Mouse (Mus musculus): ENCODE measurements around the gene Cfap54. TPM values are rescaled to one million over a fixed set of nuclear protein-coding genes. Genes with fewer than 3 reads are reported as not detected.

Cfap54 gene
- polyA plus RNA-seq, 1 experiment = not detected

DNA sequence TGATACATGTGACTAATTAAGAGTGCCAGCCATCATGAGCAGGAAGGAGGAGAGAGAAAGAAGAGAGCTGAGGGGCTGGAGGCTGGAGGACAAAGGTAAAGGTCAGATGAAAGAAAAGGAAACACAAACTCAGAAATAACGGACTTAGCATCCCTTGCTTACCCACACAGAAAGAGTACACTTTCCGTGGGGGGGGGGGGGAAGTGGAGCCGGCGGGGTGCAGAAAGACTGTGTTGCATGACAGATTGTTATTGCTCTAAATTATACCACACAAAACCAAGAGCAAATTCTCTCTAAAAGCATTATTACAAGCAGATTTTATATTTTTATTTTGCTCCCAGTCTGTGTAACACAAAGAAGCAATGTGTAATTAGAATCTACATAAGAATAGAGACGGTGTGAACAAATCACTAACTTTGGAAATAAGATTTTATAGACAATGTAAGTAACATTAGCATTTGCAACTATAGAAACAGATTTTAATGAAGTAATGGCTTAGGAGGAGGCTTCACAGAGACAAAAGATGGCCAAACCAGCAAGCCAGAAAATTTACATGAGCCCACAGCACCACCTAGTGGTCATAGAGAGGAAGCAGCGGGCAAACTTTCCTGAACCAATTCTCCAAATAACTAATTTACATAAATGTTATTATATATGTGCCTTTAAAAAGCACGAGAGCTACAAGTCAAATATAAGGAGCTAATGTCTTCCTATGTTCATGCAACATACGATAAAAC lies 67.2 kb downstream of the Cfap54 start:
- Histone ChIP-seq H3K27ac (ENCODE audit: insufficient read depth, low read depth, low read length) (no peak overlapping the region), H3K4me1 (ENCODE audit: control insufficient read depth, insufficient read depth, low read length) (peaks cover 2% of the 10 kb centered on the region; the same call in 1 of the 2 replicates), H3K4me3 (ENCODE audit: insufficient read depth, low read depth, low read length) (no peak overlapping the region)
- 18% methylated on average over 8 of the region's 8 CpGs for WGBS
- TF ChIP-seq POLR2A (IDR thresholded peaks at IDR 0.05; ENCODE audit: insufficient read depth, low read depth, low read length) (no peak), CTCF (IDR thresholded peaks at IDR 0.05; ENCODE audit: insufficient read depth, low read depth, low read length) (no peak)

DNA sequence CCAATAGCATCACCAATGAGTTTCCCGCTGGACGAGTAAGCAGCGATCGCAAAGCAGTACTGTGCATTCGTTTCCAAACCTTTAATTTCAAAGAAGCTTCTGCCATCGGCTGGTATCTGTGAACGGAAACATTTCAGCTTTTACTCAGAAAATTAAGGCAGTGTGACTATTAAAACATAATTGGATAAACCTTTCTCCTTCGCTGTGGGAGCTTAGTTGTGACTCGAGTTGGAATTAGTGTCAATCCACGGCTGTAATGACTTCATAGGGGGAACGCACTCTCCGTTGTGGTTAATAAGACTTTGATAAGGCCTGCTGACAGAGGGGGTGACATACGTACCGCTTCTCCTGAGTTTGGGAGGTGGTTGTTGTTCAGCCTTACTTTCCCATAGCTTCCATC lies 70.3 kb downstream of the Cfap54 start:
- Histone ChIP-seq H3K4me1 (ENCODE audit: control insufficient read depth, insufficient read depth, low read length) (peaks cover 2% of the 10 kb centered on the region; the same call in 1 of the 2 replicates), H3K4me3 (ENCODE audit: insufficient read depth, low read depth, low read length) (no peak overlapping the region), H3K27ac (ENCODE audit: insufficient read depth, low read depth, low read length) (no peak overlapping the region)
- 48% methylated on average over 14 of the region's 14 CpGs for whole genome bisulfite sequencing
- no peak for TF ChIP-seq CTCF (IDR thresholded peaks at IDR 0.05; ENCODE audit: insufficient read depth, low read depth, low read length)
- TF ChIP-seq POLR2A (IDR thresholded peaks at IDR 0.05; ENCODE audit: insufficient read depth, low read depth, low read length) = no peak

DNA sequence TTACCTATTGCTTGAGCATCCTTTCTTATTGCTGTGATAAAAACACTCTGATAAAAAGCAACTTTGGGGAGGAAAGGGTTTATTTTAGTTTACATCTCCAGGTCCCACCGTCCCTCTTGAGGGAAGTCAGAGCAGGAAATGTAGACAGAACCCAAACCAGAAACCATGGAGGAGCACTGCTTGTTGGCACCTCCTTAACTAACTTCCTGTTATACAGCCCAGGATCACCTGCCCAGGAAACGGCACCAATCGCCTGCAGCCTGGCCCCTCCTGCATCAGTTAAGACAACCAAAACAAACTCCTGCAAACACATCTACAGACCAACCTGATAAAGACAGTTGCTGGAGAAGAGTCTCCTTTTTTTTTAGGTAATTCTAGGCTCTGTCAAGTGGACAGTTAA lies 74.4 kb downstream of the Cfap54 start:
- Histone ChIP-seq H3K4me1 (ENCODE audit: control insufficient read depth, insufficient read depth, low read length) (peaks cover 2% of the 10 kb centered on the region; the same call in 1 of the 2 replicates), H3K27ac (ENCODE audit: insufficient read depth, low read depth, low read length) (no peak overlapping the region), H3K4me3 (ENCODE audit: insufficient read depth, low read depth, low read length) (no peak overlapping the region)
- WGBS = 88% methylated on average over 3 of the region's 3 CpGs
- TF ChIP-seq POLR2A (IDR thresholded peaks at IDR 0.05; ENCODE audit: insufficient read depth, low read depth, low read length) (no peak), CTCF (IDR thresholded peaks at IDR 0.05; ENCODE audit: insufficient read depth, low read depth, low read length) (no peak)

DNA sequence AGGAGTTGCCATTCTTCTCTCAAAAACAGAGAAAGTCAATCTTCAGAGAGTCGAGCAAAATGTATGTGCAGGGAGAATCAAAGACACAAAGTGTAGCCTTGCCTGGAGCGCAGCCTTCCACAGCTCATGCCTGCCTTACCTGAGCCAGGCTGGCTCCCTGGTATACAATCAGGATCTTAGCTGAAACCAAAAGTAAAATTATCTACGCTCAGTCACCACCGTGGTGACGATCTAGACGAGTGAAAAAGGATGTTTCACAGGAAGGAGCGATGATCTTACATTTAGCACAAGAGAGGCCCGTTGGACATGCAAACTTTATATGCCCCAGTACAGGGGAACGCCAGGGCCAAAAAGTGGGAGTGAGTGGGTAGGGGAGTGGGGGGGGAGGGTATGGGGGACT lies 75.0 kb downstream of the Cfap54 start:
- Histone ChIP-seq H3K4me3 (ENCODE audit: insufficient read depth, low read depth, low read length) (no peak overlapping the region), H3K27ac (ENCODE audit: insufficient read depth, low read depth, low read length) (no peak overlapping the region), H3K4me1 (ENCODE audit: control insufficient read depth, insufficient read depth, low read length) (peaks cover 2% of the 10 kb centered on the region; the same call in 1 of the 2 replicates)
- 94% methylated on average over 9 of the region's 9 CpGs for WGBS
- TF ChIP-seq CTCF (IDR thresholded peaks at IDR 0.05; ENCODE audit: insufficient read depth, low read depth, low read length) (no peak), POLR2A (IDR thresholded peaks at IDR 0.05; ENCODE audit: insufficient read depth, low read depth, low read length) (no peak)

DNA sequence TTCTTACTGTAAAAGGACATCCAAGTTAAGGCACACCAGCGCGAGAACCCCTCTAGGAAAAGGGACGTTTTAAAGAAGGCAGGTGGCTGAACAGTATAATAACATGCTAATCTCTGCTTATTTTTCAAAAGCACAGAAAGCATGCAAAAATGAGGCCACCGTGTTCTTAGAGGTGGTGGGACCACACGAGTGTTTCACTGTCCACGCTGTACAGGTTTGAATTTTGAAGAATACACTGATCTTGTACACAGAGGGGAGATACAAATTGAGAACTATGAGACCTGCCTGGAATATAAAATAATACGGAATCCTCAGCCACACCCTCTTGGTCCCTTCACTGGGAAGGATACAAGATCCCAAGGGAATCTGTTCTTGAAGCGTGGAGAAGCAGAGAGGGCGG lies 82.9 kb downstream of the Cfap54 start:
- no peak overlapping the region for H3K4me3 ChIP-seq (ENCODE audit: insufficient read depth, low read depth, low read length)
- no peak overlapping the region for H3K27ac ChIP-seq (ENCODE audit: insufficient read depth, low read depth, low read length)
- no peak for TF ChIP-seq CTCF (IDR thresholded peaks at IDR 0.05; ENCODE audit: insufficient read depth, low read depth, low read length)
- no peak for TF ChIP-seq POLR2A (IDR thresholded peaks at IDR 0.05; ENCODE audit: insufficient read depth, low read depth, low read length)
- 87% methylated on average over 9 of the region's 9 CpGs for WGBS
- H3K4me1 ChIP-seq (ENCODE audit: control insufficient read depth, insufficient read depth, low read length) = no peaks in the 10 kb centered on the region

DNA sequence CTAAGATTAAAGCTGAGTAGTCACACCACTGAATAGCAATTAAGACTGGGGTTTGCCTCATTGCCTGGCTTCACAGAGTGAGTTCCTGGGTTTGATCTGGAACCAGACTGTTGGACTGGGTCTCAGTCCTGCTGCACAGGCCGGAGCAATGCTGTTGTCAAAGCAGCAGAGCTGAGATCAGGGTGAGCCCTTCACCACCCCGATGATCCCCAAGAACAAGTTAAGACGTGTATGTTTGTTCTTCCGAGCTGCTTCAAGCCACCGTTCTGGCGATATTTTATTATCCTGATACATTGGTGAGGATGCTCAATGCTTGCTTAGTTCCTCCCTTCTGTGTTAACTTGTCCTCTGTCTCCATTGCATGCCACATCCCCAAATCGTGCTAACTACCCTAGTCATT lies 86.2 kb downstream of the Cfap54 start:
- TF ChIP-seq CTCF (IDR thresholded peaks at IDR 0.05; ENCODE audit: insufficient read depth, low read depth, low read length) (no peak), POLR2A (IDR thresholded peaks at IDR 0.05; ENCODE audit: insufficient read depth, low read depth, low read length) (no peak)
- WGBS = 95% methylated on average over 7 of the region's 7 CpGs
- H3K4me3 ChIP-seq (ENCODE audit: insufficient read depth, low read depth, low read length) = no peak overlapping the region
- H3K27ac ChIP-seq (ENCODE audit: insufficient read depth, low read depth, low read length) = no peak overlapping the region
- no peaks in the 10 kb centered on the region for H3K4me1 ChIP-seq (ENCODE audit: control insufficient read depth, insufficient read depth, low read length)

DNA sequence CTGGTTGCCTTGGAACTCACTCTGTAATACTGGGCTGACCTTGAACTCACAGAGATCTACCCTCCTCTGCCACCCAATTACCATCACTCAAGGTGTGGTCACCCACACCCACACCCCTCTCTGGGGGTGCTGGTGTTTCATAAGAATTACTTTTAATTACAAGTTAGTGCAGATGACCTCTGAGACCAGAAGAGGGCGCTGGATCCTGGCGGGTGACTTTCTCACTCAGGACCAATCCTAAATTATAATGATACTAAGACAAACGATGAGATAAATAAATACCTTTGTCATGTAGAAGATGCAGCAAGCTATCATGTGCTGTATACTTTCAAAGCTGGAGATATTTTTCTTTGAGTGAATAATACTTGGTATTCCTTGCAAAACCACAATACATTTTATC lies 87.1 kb downstream of the Cfap54 start:
- TF ChIP-seq POLR2A (IDR thresholded peaks at IDR 0.05; ENCODE audit: insufficient read depth, low read depth, low read length) = no peak
- no peak for TF ChIP-seq CTCF (IDR thresholded peaks at IDR 0.05; ENCODE audit: insufficient read depth, low read depth, low read length)
- no peaks in the 10 kb centered on the region for H3K4me1 ChIP-seq (ENCODE audit: control insufficient read depth, insufficient read depth, low read length)
- no peak overlapping the region for H3K4me3 ChIP-seq (ENCODE audit: insufficient read depth, low read depth, low read length)
- WGBS = 76% methylated on average over 3 of the region's 3 CpGs
- no peak overlapping the region for H3K27ac ChIP-seq (ENCODE audit: insufficient read depth, low read depth, low read length)

DNA sequence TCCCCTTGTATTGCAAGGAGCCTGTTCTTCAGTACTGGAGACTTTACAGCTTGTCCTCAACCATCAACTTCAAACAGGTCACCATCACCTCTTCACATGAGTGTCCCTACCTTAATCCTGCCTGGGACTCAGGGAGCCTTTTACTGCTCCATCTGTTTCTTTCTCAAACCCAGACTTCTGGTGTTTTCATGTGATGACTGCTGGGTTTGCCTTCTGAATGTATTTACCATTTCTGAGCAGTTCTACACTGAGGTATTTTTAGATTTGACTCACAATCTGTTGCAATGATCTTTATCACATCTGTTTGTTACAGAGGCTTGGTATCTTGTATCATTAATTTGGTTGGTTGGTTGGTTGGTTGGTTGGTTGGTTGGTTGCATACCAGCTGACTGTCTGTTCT lies 88.9 kb downstream of the Cfap54 start:
- no peak for TF ChIP-seq POLR2A (IDR thresholded peaks at IDR 0.05; ENCODE audit: insufficient read depth, low read depth, low read length)
- TF ChIP-seq CTCF (IDR thresholded peaks at IDR 0.05; ENCODE audit: insufficient read depth, low read depth, low read length) = no peak
- Histone ChIP-seq H3K4me1 (ENCODE audit: control insufficient read depth, insufficient read depth, low read length) (no peaks in the 10 kb centered on the region), H3K4me3 (ENCODE audit: insufficient read depth, low read depth, low read length) (no peak overlapping the region), H3K27ac (ENCODE audit: insufficient read depth, low read depth, low read length) (no peak overlapping the region)

DNA sequence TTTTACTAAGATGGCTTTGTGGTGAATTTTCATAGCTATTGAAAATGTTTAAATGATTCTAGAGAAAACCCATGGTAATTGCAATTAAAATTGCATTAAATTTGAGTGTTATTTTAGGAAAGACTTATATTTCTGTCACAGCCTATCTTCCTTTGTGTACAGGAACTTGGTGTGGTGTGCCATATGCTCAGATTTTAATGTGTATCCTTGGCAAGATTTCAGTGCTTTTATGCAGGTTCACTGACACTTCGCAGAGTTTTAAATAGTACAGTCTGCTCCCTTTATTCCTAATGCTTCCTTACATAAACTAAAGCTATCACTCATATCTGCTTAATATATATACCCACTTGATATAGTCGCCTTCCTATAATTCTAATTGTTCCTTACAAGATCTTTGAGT lies 90.8 kb downstream of the Cfap54 start:
- Histone ChIP-seq H3K4me3 (ENCODE audit: insufficient read depth, low read depth, low read length) (no peak overlapping the region), H3K27ac (ENCODE audit: insufficient read depth, low read depth, low read length) (no peak overlapping the region), H3K4me1 (ENCODE audit: control insufficient read depth, insufficient read depth, low read length) (no peaks in the 10 kb centered on the region)
- WGBS = 89% methylated on average over 2 of the region's 2 CpGs
- TF ChIP-seq CTCF (IDR thresholded peaks at IDR 0.05; ENCODE audit: insufficient read depth, low read depth, low read length) (no peak), POLR2A (IDR thresholded peaks at IDR 0.05; ENCODE audit: insufficient read depth, low read depth, low read length) (no peak)
